Mouse (Mus musculus): ENCODE measurements at regions not wholly inside any gene's neighbourhood (a gene's known extent, or its start where the extent isn't known, plus 50 kb on each side); places are given as distances from the start of the nearest gene placed in this dataset.
A peak's percentile ranks its signal among the peaks of the same experiment; 100 is the strongest.

DNA sequence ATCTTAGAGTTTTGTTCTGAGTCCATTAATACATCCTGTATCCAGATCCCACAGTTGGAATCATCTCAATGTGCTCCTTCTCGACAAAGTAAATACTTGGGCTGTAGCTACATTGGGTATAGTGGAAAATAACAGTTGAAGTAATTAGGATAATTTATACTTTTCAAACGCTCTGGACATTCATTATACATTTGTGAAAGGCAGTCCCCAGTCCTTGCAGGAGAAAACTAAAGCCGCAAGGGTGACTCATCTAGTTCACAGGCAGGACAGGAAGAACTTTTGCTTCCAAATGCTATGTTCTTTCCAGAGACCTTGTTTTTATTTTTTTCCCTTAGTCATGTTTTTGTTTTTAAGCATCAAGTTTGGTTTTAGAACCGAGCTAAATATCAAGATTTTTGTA, 218.8 kb downstream of the Gpr37 start:
- no peak for DNase-seq (ENCODE audit: low spot score in 2 of 2)

DNA sequence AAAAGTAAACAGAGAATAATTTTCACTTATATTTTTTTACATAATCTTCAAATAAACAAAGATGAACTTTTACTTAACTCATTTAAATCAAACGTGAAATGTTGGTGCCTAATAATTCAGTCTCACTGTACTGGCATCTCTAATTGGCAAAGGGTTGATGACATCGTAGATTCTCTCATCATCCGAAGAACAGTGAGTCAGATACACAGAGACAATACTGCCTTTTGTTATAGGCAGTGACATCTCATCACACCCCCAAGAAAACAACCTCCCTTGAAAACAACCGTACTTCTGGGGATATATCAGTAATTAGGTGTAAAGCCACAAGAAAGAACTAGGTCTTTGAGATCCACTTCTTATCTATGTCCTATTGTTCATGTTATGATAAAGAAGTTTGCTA, 227.5 kb downstream of the Gpr37 start:
- DNase-seq (ENCODE audit: low spot score in 2 of 2) = no peak

DNA sequence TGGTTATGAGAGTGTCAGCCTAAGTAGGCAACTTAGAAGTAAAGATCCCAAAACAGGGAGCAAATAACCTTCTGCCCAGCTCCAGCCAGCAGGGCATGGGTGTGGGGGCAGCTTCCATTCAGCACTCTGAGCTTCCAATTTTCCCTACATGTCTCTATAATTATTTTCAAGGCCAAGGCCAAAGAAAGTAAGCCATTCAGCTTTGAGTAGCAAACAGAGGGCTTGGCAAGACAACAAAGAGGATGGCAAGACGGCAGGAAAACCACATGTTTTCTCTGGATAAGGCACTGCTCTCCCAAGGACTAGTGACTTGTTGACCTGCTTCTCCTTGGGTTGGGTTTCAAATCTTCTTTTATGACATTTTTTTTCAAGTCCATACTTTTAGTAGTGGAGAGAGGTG, 240.1 kb downstream of the Gpr37 start:
- peak in 1 of 2 experiments; percentile 10 for DNase-seq (ENCODE audit: low spot score in 2 of 2)

DNA sequence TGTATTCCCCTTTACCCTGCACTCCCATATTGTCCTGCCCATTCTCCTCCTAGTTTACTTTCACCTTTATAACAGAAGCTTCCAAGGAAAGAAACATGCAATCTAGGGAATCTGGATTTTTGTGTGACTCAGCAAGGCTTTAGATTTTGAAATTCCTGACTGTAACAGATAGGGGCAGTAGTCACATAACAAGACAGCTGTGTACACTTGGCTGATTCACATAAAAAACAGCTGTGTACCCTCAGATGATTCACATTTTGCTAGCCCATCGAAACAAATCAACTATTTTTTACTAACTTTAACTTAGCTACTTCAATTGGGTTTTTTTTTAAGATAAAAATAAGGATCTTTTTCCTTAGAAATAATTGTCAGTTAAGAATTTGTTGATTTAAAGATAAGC, 240.6 kb downstream of the Gpr37 start:
- DNase-seq (ENCODE audit: low spot score in 2 of 2) = no peak

DNA sequence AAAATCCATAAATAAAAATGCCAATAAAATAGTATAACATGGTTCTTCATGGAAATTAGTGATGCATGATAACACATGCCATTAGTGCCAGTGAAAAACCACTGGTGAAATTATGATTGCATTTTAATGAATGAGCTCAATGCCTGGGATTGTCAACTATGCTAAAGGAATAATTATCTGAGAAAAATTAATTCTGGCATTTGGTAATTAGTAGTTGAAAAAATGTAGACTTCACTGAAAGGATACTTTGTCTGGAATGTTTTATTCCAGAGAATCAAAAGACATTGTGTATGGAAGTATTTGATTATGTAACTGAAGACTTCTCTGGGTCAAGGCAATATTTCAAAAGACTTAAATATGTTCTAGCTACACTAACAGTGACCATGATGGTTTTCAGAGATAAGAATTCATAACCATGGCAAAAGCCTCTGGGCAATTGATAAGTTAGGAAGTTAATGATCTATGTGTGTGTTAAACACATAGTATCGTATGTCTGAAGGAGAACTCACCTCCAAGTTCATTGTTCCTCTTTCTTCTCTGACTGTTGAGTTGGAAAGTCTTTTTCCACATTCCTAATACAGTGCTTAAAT, 245.1 kb downstream of the Gpr37 start:
- DNase-seq (ENCODE audit: low spot score in 2 of 2) = no peak

DNA sequence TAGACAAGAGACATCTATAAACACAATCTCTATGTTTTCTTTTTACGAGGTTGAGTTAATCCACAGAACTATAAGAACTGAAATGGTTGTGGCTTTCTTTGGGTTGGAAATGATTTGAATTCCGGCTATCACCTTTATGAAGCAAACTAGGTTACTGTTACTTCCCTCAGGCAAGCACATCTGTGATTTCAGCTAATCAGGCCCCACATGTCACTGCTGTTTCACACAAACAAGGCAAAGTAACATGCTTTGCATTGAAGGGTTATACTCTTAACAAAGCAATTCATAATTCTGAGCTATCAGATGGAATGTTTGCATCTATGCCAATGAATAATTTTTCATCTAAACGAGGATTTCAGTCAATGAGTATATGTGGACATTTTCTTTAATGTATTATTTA, 246.4 kb downstream of the Gpr37 start:
- no peak for DNase-seq (ENCODE audit: low spot score in 2 of 2)

DNA sequence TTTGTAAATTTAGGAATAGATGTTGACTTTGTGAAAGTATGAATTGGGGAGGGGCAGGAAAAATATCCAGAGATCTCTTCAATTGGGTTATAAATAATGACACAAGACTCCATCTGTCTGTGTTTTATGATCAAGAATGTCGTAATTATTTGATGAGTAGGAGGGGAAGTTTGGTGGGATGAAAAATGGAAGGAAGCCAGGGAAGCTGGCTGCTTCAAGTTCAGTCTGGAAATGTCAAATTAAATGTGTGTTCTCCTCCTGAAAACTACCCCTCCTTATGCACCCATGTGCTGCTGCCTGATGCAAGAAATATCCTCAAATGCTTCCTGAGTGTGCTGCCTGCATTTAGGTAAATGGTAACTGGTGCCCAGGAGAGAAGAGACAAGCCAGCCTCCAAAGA, 246.8 kb downstream of the Gpr37 start:
- no peak for DNase-seq (ENCODE audit: low spot score in 2 of 2)

DNA sequence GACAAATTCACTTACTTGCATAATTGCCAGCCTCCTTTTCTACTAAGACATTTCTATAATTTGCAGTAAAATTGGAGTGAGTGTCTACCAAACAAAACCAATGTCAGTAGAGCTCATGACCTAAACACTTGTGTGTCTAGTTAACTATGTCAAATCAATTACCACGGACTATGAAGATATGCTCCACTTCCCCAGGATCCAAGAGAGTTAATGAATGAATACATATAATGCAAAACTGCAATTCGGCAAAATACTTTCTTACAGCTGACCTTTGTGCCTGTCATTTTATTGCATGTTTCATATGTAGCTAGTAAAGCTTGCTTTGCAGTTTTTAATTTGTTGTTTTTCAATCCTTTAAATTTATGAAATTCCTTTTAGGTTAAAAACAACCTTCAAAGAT, 248.4 kb downstream of the Gpr37 start:
- DNase-seq (ENCODE audit: low spot score in 2 of 2) = no peak

DNA sequence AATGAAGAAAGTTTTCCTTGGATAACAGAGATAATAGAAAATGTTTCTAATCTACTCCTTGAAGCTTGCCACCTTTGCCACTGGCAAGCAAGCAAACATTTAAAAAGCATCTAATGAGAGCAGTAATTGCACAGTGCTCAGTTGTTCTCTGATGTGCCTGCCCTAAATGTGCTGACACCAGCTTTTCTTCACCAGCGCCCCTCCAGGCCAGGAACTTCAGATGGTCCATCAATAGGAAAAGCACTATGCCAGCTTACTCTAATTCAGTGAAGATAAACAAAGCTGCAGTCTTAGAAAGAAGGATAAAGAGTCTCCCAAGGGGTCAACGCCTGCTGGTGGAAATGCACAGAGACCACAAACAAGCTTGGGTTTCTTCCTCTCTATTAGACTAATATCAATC, 252.7 kb downstream of the Gpr37 start:
- no peak for DNase-seq (ENCODE audit: low spot score in 2 of 2)

DNA sequence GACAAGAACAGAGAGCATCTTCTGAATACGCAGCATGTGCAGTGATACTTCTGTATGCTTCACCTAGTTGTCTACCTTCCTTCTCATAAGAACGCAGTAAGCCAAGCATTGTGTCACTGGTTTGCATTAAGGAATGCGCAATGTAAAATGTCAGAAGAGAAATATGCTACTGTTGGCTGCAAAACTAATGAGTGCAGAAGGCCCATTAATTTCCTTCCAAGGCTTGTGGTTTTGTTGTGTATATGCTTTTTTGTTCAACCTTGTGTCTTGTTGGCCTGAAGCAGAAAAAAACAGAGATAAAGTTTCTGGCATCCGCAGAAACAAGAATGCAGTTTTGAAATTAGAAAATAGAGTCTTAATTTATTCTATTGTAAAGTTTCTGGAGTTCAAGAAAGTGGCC, 261.5 kb downstream of the Gpr37 start:
- no peak for DNase-seq (ENCODE audit: low spot score in 2 of 2)

DNA sequence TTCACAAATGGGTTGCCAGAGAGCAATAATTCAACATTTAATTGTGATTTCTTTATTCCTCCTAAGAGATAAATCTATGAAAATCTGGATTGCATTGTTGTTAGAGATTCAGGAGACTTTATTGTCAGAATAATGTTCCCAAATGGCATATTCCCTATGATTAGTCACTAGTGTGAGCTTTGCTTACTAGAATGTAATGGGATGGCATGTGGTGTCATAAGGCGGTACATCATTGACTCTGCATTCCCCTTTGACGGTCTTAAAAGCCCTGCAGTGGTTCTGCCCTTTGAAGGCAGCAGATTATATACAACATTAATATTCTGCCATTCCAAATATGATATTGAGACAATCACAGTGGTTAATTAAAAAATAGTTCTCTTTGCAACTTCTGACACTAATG, 271.7 kb downstream of the Gpr37 start:
- DNase-seq (ENCODE audit: low spot score in 2 of 2) = no peak

DNA sequence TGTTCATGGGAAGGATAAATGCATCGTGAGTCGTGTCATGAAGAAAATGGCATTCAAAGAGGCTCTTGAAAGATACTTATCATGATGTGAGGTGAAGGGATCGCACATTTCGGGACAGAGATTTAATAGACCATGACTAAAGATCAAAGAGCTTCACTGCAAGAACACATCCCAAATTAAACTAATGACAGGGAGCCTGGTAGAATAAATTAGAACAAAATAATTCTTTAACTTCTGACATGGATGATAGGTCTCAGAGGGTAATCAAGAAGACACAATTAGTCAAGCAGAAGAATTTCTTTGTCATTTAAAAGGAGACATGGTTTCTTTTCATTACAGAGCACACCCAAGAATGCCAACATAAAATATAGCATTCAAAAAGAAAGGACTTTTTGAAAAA, 300.7 kb downstream of the Gpr37 start:
- no peak for DNase-seq (ENCODE audit: low spot score in 2 of 2)
